Mouse (Mus musculus) gastrocnemius, adult 18-20 months (tissue): ENCODE results near the gene Tmem11. TPM values are rescaled to one million over a fixed set of nuclear protein-coding genes. Genes with fewer than 3 reads are reported as not detected.

ENCODE experiments used
- DNase-seq: peaks from one replicate; pipeline ENCODE4 v3.0.0; 2021; ENCODE audit warnings: low spot score
- long read RNA-seq, 2 experiments: library from polyadenylated mRNA; stranded (forward); transcript quantifications; one replicate each; pipeline ENCODE4 v2.0.0; 2021
- total RNA-seq, 2 experiments: library from RNA; stranded (reverse); gene quantifications; 2 replicates each; pipeline ENCODE4 v1.2.3; 2021

Tmem11 gene
- total RNA-seq: 10 to 100 TPM; 41.0 to 42.9 TPM
- long read RNA-seq, experiment 1, transcript Tmem11-201 (2 exons, 1,457 nt): major isoform, 25 of 31 reads
- long read RNA-seq, experiment 1, partial matches to known transcripts: 3 of 31 reads
- long read RNA-seq, experiment 1, other reads (novel, unspliced or antisense): 1 of 31 reads
- long read RNA-seq, experiment 2, transcript Tmem11-201 (2 exons, 1,457 nt): major isoform, 20 of 26 reads
- long read RNA-seq, experiment 2, partial matches to known transcripts: 3 of 26 reads
- long read RNA-seq, experiment 2, other reads (novel, unspliced or antisense): 1 of 26 reads

GRCm38 (mm10) chr11:60878675-60879294, at the start of gene Tmem11:
Gene Tmem11, minus strand, starts transcription at chr11:60879272.
- DNase-seq: peak; percentile 95

GRCm38 (mm10) chr11:60927264-60927663, 48.2 kb upstream of the Tmem11 start:
- peak; percentile 94 for DNase-seq

GRCm38 (mm10) chr11:60924981-60925380, 45.9 kb upstream of the Tmem11 start:
- no peak for DNase-seq

DNA sequence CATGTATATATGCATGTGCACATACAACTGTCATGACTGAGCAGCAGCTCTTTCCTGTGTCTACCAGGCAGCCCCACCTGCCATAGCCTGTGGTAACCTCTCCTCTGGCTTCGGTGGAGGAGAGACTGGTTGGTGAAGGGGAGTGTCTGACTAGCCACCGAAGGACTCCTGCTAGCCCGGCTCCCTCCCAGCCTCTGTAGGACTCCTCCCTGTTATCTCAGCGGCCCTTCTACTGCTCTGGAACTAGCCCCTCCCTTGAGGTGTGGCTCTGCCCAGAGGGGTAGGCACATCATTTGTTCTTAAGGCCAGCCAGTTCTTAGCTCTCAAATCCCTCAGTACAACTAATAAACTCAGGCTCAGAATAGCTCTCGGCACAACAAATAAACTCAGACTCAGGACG, 45.4 kb upstream of the Tmem11 start:
- DNase-seq: no peak

- no peak for DNase-seq
Observed at GRCm38 (mm10) chr11:60922964-60923363, 43.9 kb upstream of the Tmem11 start.

GRCm38 (mm10) chr11:60922195-60922594, 43.1 kb upstream of the Tmem11 start:
- DNase-seq: no peak

DNA sequence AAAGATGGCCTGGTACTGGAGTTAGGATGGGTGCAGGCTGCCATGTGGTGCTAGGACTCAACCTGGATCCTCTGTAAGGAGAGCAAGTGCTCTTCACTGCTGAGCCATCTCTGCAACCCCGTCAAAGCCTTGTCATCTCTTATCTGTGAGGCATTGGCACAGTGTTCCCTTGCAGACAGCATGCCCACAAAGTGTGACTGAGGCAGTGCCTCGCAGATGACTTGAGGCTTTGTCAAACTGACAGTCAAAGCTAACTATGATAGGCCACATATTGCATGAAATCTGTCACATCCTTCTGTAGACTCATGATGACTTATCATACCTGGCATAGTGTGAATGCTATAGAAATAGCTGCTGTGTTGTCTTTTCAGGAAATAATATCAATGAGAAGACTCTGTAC, 40.9 kb upstream of the Tmem11 start:
- DNase-seq: no peak

- no peak for DNase-seq
Observed at GRCm38 (mm10) chr11:60915201-60915600, 36.1 kb upstream of the Tmem11 start.

- DNase-seq: no peak
Observed at GRCm38 (mm10) chr11:60914491-60914890, 35.4 kb upstream of the Tmem11 start, which contains the start of gene Natd1. Gene Natd1, minus strand, starts transcription at chr11:60914750.

GRCm38 (mm10) chr11:60913301-60914196, 34.5 kb upstream of the Tmem11 start:
- DNase-seq: peak; percentile 90

GRCm38 (mm10) chr11:60912525-60912973, 33.5 kb upstream of the Tmem11 start:
- no peak for DNase-seq

- DNase-seq: no peak
Observed at GRCm38 (mm10) chr11:60909626-60910025, 30.6 kb upstream of the Tmem11 start.

DNA sequence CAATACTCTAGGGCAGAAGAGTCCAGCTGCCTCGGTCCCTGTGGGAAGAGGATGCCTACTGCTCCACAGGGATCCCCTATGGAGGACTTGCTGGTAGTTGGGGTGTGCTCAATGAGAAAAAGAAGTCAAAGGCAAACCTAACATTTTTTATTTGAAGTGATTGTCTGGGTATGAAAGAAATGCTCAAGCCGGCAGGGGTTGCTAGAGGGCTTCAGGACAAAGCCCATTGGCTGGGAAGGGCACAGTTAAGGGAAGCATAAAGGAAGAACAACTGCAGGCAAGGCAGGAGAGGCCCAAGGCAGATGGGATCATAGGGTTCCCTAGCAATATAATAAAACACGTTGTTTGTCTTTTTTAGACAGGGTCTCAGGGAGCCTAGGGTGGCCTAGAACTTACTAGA, 29.0 kb upstream of the Tmem11 start:
- no peak for DNase-seq

GRCm38 (mm10) chr11:60906449-60906848, 27.4 kb upstream of the Tmem11 start:
- DNase-seq: no peak

GRCm38 (mm10) chr11:60905407-60906120, 26.5 kb upstream of the Tmem11 start:
- DNase-seq: peak; percentile 43

DNA sequence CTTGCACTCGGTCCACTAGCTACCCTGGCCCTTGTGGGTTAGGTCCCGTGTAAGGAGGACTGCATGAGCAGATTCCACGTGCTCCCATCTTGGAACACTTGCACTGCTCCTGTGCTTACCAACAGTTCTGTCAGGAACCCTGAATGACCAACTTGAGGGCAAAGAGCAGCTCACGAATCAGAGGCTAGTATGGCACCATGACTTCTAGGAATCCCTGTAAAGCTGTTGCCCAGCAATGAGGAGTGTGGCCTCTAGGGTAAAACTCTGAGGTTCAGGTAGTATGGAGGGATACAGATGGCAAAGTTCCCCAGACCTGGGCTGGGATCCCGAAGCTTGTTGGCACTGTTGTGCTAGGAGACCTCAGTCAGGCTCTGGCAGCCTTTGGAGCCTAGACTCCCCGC, 24.6 kb upstream of the Tmem11 start:
- no peak for DNase-seq

- no peak for DNase-seq
Observed at GRCm38 (mm10) chr11:60902486-60902885, 23.4 kb upstream of the Tmem11 start.

DNA sequence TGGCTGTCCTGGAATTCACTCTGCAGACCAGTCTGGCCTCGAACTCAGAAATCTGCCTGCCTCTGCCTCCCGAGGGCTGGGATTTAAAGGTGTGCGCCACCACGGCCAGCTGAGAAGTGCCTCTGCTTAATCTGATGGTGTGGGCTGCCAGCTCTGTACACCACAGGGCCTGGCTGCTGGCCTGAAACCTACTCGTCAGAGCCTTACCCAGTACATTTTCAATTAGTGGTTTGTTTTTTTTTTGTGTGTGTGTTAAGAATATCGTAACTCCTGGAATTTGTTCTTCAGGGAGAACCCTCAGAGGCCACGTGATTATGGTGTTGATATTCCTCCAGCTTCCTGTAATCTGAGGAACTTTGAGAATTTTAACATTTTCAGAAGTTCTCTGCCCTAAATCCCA, 22.9 kb upstream of the Tmem11 start:
- DNase-seq: no peak

DNA sequence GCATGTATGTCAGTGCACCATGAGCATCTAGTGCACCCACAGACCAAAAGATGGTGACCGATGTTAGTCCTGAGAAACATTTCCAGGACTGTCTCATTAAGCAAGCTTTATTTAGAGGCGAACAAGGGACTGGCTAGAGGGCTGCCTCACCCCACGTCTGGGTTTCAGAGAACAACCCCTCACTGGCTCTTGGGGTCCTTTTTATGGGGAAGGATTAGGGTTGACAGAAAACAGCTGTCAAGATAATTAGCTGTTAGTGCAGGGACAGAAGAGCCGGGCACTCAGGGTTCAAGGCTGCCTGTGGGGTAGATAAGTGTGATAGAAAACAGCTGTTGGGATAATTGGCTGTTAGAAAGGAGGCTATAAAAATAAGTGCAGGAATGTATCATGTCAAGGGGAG, 16.8 kb upstream of the Tmem11 start:
- no peak for DNase-seq

GRCm38 (mm10) chr11:60890744-60891143, 11.7 kb upstream of the Tmem11 start:
- no peak for DNase-seq

GRCm38 (mm10) chr11:60890286-60890685, 11.2 kb upstream of the Tmem11 start:
- no peak for DNase-seq
